Mouse (Mus musculus): ENCODE measurements at regions not wholly inside any gene's neighbourhood (a gene's known extent, or its start where the extent isn't known, plus 50 kb on each side); places are given as distances from the start of the nearest gene placed in this dataset.
A peak's percentile ranks its signal among the peaks of the same experiment; 100 is the strongest.

- H3K4me2 ChIP-seq (ENCODE audit: low read length) = no peak overlapping the region
- no peaks in the 10 kb centered on the region for H3K9me3 ChIP-seq (ENCODE audit: control insufficient read depth, low read length)
- no peaks in the 10 kb centered on the region for H3K4me1 ChIP-seq (ENCODE audit: control insufficient read depth, insufficient read depth, low read depth, low read length)
- H3K27ac ChIP-seq (ENCODE audit: low read depth, low read length) = no peak overlapping the region
- H3K36me3 ChIP-seq (ENCODE audit: control insufficient read depth, insufficient read depth, low read length) = no peaks in the 10 kb centered on the region
- no peak overlapping the region for H3K4me3 ChIP-seq (ENCODE audit: low read length)
- H3K9ac ChIP-seq (ENCODE audit: low read depth, low read length) = no peak overlapping the region
- H3K27me3 ChIP-seq (replicated peaks; ENCODE audit: control insufficient read depth, insufficient read depth, low read length) = no peaks in the 10 kb centered on the region
- 93% methylated on average over 5 of the region's 5 CpGs for WGBS
- no peak for ATAC-seq
These were observed 197.0 kb upstream of the Serp2 start for GRCm38 (mm10) chr14:76753734-76754133.

- Histone ChIP-seq H3K27ac (ENCODE audit: low read depth, low read length) (no peak overlapping the region), H3K27me3 (replicated peaks; ENCODE audit: control insufficient read depth, insufficient read depth, low read length) (no peaks in the 10 kb centered on the region), H3K9me3 (ENCODE audit: control insufficient read depth, low read length) (no peaks in the 10 kb centered on the region), H3K9ac (ENCODE audit: low read depth, low read length) (no peak overlapping the region), H3K4me1 (ENCODE audit: control insufficient read depth, insufficient read depth, low read depth, low read length) (peaks cover 4% of the 10 kb centered on the region; the same call in 1 of the 2 replicates), H3K4me3 (ENCODE audit: low read length) (no peak overlapping the region), H3K4me2 (ENCODE audit: low read length) (no peak overlapping the region), H3K36me3 (ENCODE audit: control insufficient read depth, insufficient read depth, low read length) (no peaks in the 10 kb centered on the region)
- no peak for ATAC-seq
- WGBS = 76% methylated on average over 7 of the region's 7 CpGs
These were observed 192.5 kb upstream of the Serp2 start for GRCm38 (mm10) chr14:76749178-76749577.

- WGBS = 94% methylated on average over 2 of the region's 2 CpGs
- Histone ChIP-seq H3K4me1 (ENCODE audit: control insufficient read depth, insufficient read depth, low read depth, low read length) (peaks cover 4% of the 10 kb centered on the region; the same call in 1 of the 2 replicates), H3K36me3 (ENCODE audit: control insufficient read depth, insufficient read depth, low read length) (no peaks in the 10 kb centered on the region), H3K9me3 (ENCODE audit: control insufficient read depth, low read length) (no peaks in the 10 kb centered on the region), H3K27me3 (replicated peaks; ENCODE audit: control insufficient read depth, insufficient read depth, low read length) (no peaks in the 10 kb centered on the region), H3K4me2 (ENCODE audit: low read length) (no peak overlapping the region), H3K4me3 (ENCODE audit: low read length) (no peak overlapping the region), H3K27ac (ENCODE audit: low read depth, low read length) (no peak overlapping the region), H3K9ac (ENCODE audit: low read depth, low read length) (no peak overlapping the region)
- no peak for ATAC-seq
These were observed 192.0 kb upstream of the Serp2 start for GRCm38 (mm10) chr14:76748711-76749110.

- Histone ChIP-seq H3K36me3 (ENCODE audit: control insufficient read depth, insufficient read depth, low read length) (no peaks in the 10 kb centered on the region), H3K9ac (ENCODE audit: low read depth, low read length) (no peak overlapping the region), H3K4me3 (ENCODE audit: low read length) (no peak overlapping the region), H3K27ac (ENCODE audit: low read depth, low read length) (no peak overlapping the region), H3K4me2 (ENCODE audit: low read length) (no peak overlapping the region), H3K4me1 (ENCODE audit: control insufficient read depth, insufficient read depth, low read depth, low read length) (peaks cover 4% of the 10 kb centered on the region; the same call in 1 of the 2 replicates), H3K9me3 (ENCODE audit: control insufficient read depth, low read length) (no peaks in the 10 kb centered on the region), H3K27me3 (replicated peaks; ENCODE audit: control insufficient read depth, insufficient read depth, low read length) (no peaks in the 10 kb centered on the region)
- WGBS = 92% methylated on average over 5 of the region's 5 CpGs
- ATAC-seq = no peak
These were observed 191.1 kb upstream of the Serp2 start for GRCm38 (mm10) chr14:76747814-76748213.

- 84% methylated on average over 10 of the region's 10 CpGs for WGBS
- no peak for ATAC-seq
- Histone ChIP-seq H3K9me3 (ENCODE audit: control insufficient read depth, low read length) (no peaks in the 10 kb centered on the region), H3K27me3 (replicated peaks; ENCODE audit: control insufficient read depth, insufficient read depth, low read length) (no peaks in the 10 kb centered on the region), H3K4me3 (ENCODE audit: low read length) (no peak overlapping the region), H3K9ac (ENCODE audit: low read depth, low read length) (no peak overlapping the region), H3K36me3 (ENCODE audit: control insufficient read depth, insufficient read depth, low read length) (no peaks in the 10 kb centered on the region), H3K4me2 (ENCODE audit: low read length) (no peak overlapping the region), H3K4me1 (ENCODE audit: control insufficient read depth, insufficient read depth, low read depth, low read length) (peaks cover 4% of the 10 kb centered on the region; the same call in 1 of the 2 replicates), H3K27ac (ENCODE audit: low read depth, low read length) (no peak overlapping the region)
These were observed 189.6 kb upstream of the Serp2 start for GRCm38 (mm10) chr14:76746282-76746681.

GRCm38 (mm10) chr14:76744674-76745433 lies 188.2 kb upstream of the Serp2 start:
- H3K36me3 ChIP-seq (ENCODE audit: control insufficient read depth, insufficient read depth, low read length) = no peaks in the 10 kb centered on the region
- H3K9ac ChIP-seq (ENCODE audit: low read depth, low read length) = no peak overlapping the region
- H3K27ac ChIP-seq (ENCODE audit: low read depth, low read length) = no peak overlapping the region
- H3K9me3 ChIP-seq (ENCODE audit: control insufficient read depth, low read length) = no peaks in the 10 kb centered on the region
- no peak overlapping the region for H3K4me3 ChIP-seq (ENCODE audit: low read length)
- no peak overlapping the region for H3K4me2 ChIP-seq (ENCODE audit: low read length)
- peak; percentile 43; the same call in 1 of the 2 replicates for ATAC-seq
- peaks cover 4% of the 10 kb centered on the region; the same call in 1 of the 2 replicates for H3K4me1 ChIP-seq (ENCODE audit: control insufficient read depth, insufficient read depth, low read depth, low read length)
- 63% methylated on average over 23 of the region's 23 CpGs for WGBS
- H3K27me3 ChIP-seq (replicated peaks; ENCODE audit: control insufficient read depth, insufficient read depth, low read length) = no peaks in the 10 kb centered on the region

GRCm38 (mm10) chr14:76742297-76742696 lies 185.6 kb upstream of the Serp2 start:
- Histone ChIP-seq H3K9me3 (ENCODE audit: control insufficient read depth, low read length) (no peaks in the 10 kb centered on the region), H3K4me3 (ENCODE audit: low read length) (no peak overlapping the region), H3K9ac (ENCODE audit: low read depth, low read length) (no peak overlapping the region), H3K4me2 (ENCODE audit: low read length) (no peak overlapping the region), H3K36me3 (ENCODE audit: control insufficient read depth, insufficient read depth, low read length) (no peaks in the 10 kb centered on the region), H3K27me3 (replicated peaks; ENCODE audit: control insufficient read depth, insufficient read depth, low read length) (no peaks in the 10 kb centered on the region), H3K4me1 (ENCODE audit: control insufficient read depth, insufficient read depth, low read depth, low read length) (peaks cover 4% of the 10 kb centered on the region; the same call in 1 of the 2 replicates), H3K27ac (ENCODE audit: low read depth, low read length) (no peak overlapping the region)
- WGBS = 77% methylated on average over 5 of the region's 5 CpGs
- no peak for ATAC-seq

- H3K27me3 ChIP-seq (replicated peaks; ENCODE audit: control insufficient read depth, insufficient read depth, low read length) = no peaks in the 10 kb centered on the region
- no peak overlapping the region for H3K4me3 ChIP-seq (ENCODE audit: low read length)
- WGBS = 51% methylated on average over 25 of the region's 25 CpGs
- no peak overlapping the region for H3K9ac ChIP-seq (ENCODE audit: low read depth, low read length)
- H3K27ac ChIP-seq (ENCODE audit: low read depth, low read length) = peak overlapping the region; percentile 45; the same call in 1 of the 2 replicates
- ATAC-seq = peak; percentile 43
- H3K9me3 ChIP-seq (ENCODE audit: control insufficient read depth, low read length) = no peaks in the 10 kb centered on the region
- H3K36me3 ChIP-seq (ENCODE audit: control insufficient read depth, insufficient read depth, low read length) = no peaks in the 10 kb centered on the region
- H3K4me1 ChIP-seq (ENCODE audit: control insufficient read depth, insufficient read depth, low read depth, low read length) = peaks cover 5% of the 10 kb centered on the region
- H3K4me2 ChIP-seq (ENCODE audit: low read length) = no peak overlapping the region; the same call in 1 of the 2 replicates
These were observed 183.3 kb upstream of the Serp2 start for GRCm38 (mm10) chr14:76739836-76740597.

- 61% methylated on average over 5 of the region's 5 CpGs for WGBS
- no peak overlapping the region for H3K27ac ChIP-seq (ENCODE audit: low read depth, low read length)
These were observed 179.3 kb upstream of the Serp2 start for GRCm38 (mm10) chr14:76735997-76736396.

More at GRCm38 (mm10) chr14:76735997-76736396, 179.3 kb upstream of the Serp2 start:
- peaks cover 5% of the 10 kb centered on the region for H3K4me1 ChIP-seq (ENCODE audit: control insufficient read depth, insufficient read depth, low read depth, low read length)
- no peak overlapping the region for H3K4me2 ChIP-seq (ENCODE audit: low read length)
- no peak overlapping the region for H3K4me3 ChIP-seq (ENCODE audit: low read length)
- no peak overlapping the region for H3K9ac ChIP-seq (ENCODE audit: low read depth, low read length)
- no peaks in the 10 kb centered on the region for H3K27me3 ChIP-seq (replicated peaks; ENCODE audit: control insufficient read depth, insufficient read depth, low read length)
- no peaks in the 10 kb centered on the region for H3K36me3 ChIP-seq (ENCODE audit: control insufficient read depth, insufficient read depth, low read length)
- H3K9me3 ChIP-seq (ENCODE audit: control insufficient read depth, low read length) = no peaks in the 10 kb centered on the region
- ATAC-seq = peak; percentile 28; the same call in 1 of the 2 replicates

Measured in hindbrain, embryonic 16.5 days (tissue).